Mouse (Mus musculus): ENCODE results near the gene Srp9.

Srp9 gene

GRCm38 (mm10) chr1:182105023-182105422, 19.5 kb upstream of the Srp9 start:
- DNase-seq (ENCODE audit: low spot score), result peak; percentile 84

- no peak for DNase-seq (ENCODE audit: low spot score)
Observed at GRCm38 (mm10) chr1:182107251-182107650, 17.3 kb upstream of the Srp9 start.

- DNase-seq (ENCODE audit: low spot score), result no peak
Observed at GRCm38 (mm10) chr1:182108397-182109099, 16.0 kb upstream of the Srp9 start.

- no peak for DNase-seq (ENCODE audit: low spot score)
Observed at GRCm38 (mm10) chr1:182110185-182110584, 14.4 kb upstream of the Srp9 start.

- peak; percentile 95 for DNase-seq (ENCODE audit: low spot score)
Observed at GRCm38 (mm10) chr1:182110708-182111385, 13.7 kb upstream of the Srp9 start.

- DNase-seq (ENCODE audit: low spot score), result peak; percentile 47
Observed at GRCm38 (mm10) chr1:182111386-182112317, 12.9 kb upstream of the Srp9 start.

- peak; percentile 35 for DNase-seq (ENCODE audit: low spot score)
Observed at GRCm38 (mm10) chr1:182112385-182112784, 12.2 kb upstream of the Srp9 start.

- DNase-seq (ENCODE audit: low spot score), result no peak
Observed at GRCm38 (mm10) chr1:182113131-182113530, 11.4 kb upstream of the Srp9 start.

GRCm38 (mm10) chr1:182113587-182114500, 10.7 kb upstream of the Srp9 start:
- DNase-seq (ENCODE audit: low spot score), result peak; percentile 42

GRCm38 (mm10) chr1:182115197-182115596, 9.3 kb upstream of the Srp9 start:
- peak; percentile 54 for DNase-seq (ENCODE audit: low spot score)

GRCm38 (mm10) chr1:182115651-182116408, 8.7 kb upstream of the Srp9 start:
- DNase-seq (ENCODE audit: low spot score), result peak; percentile 73

- no peak for DNase-seq (ENCODE audit: low spot score)
Observed at GRCm38 (mm10) chr1:182122413-182122812, 2.1 kb upstream of the Srp9 start.

- DNase-seq (ENCODE audit: low spot score), result peak; percentile 86
Observed at GRCm38 (mm10) chr1:182124924-182125368, 409 bp downstream of the Srp9 start.

GRCm38 (mm10) chr1:182130830-182131229, 6.3 kb downstream of the Srp9 start:
- DNase-seq (ENCODE audit: low spot score), result no peak

GRCm38 (mm10) chr1:182137204-182138125, 12.9 kb downstream of the Srp9 start:
- no peak for DNase-seq (ENCODE audit: low spot score)

GRCm38 (mm10) chr1:182138172-182138571, 13.6 kb downstream of the Srp9 start:
- no peak for DNase-seq (ENCODE audit: low spot score)

GRCm38 (mm10) chr1:182139937-182140336, 15.4 kb downstream of the Srp9 start:
- no peak for DNase-seq (ENCODE audit: low spot score)

GRCm38 (mm10) chr1:182140370-182140769, 15.8 kb downstream of the Srp9 start:
- peak; percentile 84 for DNase-seq (ENCODE audit: low spot score)

GRCm38 (mm10) chr1:182142725-182143124, 18.2 kb downstream of the Srp9 start:
- no peak for DNase-seq (ENCODE audit: low spot score)

All from MN1 (cell line).